Mouse (Mus musculus) layer of hippocampus, postnatal 14 days (tissue): ENCODE results near the gene Treh. TPM values are rescaled to one million over a fixed set of nuclear protein-coding genes. Genes with fewer than 3 reads are reported as not detected.
A peak's percentile ranks its signal among the peaks of the same experiment; 100 is the strongest.

ENCODE experiments used
- DNase-seq, 2 experiments: peaks; one replicate each; pipeline ENCODE4 v3.0.0; 2021 to 2022; ENCODE audit warnings: low spot score in 2 of 2, mixed read lengths in 1 of 2
- total RNA-seq, 2 experiments: library from RNA; stranded (reverse); gene quantifications; 2 replicates each; pipeline ENCODE4 v1.2.3; 2021

The Treh gene
- total RNA-seq, 2 experiments from 2014 or later, result not detected

DNA sequence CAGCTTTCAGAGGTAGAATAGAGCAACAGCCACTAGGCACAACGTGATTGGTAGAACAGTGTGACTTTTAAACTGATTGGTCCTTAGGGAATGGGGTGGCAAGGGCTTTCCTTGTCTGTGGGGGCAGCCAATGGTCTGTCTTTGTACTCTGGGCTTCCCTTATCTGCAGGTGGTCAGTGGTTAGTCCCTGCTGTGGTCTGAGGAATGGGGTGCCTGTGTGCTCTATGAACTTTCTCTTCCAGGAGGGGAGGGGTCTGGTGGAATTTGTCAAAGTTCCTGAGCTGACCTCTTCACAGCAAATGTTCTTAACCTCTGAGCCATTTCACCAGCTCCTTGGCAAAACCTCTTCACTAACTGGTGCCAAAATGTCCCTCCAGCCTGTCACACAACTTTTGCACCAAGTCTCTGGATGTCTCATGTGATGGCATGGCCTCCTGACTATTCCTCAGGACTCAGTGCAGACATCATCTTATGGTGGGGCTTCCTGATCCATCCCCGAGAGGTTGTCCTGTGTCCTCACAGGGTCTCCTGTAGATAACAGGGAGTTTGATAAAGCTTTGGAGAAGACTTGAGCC lies 655 bp upstream of the Treh start:
- DNase-seq, result no peak

DNA sequence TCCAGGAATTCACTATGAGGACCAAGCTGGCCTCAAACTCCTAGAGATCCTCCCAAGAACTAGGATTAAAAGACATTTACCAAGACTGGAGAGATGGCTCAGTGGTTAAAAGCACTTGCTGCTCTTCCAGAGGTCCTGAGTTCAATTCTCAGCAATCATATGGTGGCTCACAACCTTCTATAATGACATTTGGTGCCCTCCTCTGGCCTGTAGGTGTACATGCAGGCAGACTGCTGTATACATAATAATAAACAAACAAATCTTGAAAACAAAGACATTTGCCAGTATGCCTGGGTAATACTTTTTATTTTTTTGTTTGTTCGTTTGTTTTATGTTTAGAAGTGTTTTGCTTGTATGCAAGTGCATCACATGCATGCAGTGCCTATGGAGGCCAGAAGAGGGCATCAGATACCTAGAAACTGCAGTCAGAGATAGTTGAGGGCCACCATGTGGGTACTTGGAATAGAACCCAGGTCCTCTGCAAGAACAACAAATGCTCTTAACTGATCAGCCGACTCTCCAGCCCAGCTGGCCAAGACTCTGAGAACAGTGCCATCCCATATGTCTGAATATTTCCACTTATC lies 5.3 kb downstream of the Treh start:
- DNase-seq, result no peak

DNA sequence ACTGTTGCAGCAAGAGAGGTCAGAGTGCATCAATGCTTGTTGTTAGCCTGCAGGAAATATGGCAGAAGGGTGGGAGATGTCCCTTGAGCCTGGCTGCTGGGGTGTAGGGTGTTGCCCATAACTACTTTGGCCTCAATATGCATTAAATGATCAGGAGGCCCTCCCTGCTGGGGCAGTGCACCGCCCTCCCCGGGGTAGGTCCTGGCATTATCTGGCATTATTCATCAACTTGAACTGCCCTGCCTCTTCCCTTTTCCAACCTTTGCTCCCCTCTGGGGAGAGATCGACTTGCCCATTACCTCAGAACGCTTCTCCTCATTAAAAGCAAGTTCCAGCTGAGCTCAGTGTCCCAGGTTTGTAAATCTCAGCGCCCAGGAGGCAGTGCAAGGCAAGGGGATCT lies 6.5 kb downstream of the Treh start:
- no peak for DNase-seq

DNA sequence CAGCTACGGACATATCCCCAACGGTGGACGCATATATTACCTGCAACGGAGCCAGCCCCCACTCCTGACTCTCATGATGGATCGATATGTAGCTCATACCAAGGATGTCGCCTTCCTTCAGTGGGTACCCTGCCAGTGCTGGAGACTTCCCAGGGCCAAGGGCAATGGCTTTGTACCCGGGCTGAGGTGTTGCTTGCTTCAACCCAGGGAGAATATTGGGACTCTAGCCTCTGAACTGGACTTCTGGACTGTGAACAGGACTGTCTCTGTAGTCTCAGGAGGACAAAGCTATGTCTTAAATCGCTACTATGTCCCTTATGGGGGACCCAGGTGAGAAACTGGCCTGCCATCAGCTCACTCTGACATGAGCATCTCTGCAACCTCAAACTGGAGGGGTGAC lies 10.0 kb downstream of the Treh start:
- no peak for DNase-seq

DNA sequence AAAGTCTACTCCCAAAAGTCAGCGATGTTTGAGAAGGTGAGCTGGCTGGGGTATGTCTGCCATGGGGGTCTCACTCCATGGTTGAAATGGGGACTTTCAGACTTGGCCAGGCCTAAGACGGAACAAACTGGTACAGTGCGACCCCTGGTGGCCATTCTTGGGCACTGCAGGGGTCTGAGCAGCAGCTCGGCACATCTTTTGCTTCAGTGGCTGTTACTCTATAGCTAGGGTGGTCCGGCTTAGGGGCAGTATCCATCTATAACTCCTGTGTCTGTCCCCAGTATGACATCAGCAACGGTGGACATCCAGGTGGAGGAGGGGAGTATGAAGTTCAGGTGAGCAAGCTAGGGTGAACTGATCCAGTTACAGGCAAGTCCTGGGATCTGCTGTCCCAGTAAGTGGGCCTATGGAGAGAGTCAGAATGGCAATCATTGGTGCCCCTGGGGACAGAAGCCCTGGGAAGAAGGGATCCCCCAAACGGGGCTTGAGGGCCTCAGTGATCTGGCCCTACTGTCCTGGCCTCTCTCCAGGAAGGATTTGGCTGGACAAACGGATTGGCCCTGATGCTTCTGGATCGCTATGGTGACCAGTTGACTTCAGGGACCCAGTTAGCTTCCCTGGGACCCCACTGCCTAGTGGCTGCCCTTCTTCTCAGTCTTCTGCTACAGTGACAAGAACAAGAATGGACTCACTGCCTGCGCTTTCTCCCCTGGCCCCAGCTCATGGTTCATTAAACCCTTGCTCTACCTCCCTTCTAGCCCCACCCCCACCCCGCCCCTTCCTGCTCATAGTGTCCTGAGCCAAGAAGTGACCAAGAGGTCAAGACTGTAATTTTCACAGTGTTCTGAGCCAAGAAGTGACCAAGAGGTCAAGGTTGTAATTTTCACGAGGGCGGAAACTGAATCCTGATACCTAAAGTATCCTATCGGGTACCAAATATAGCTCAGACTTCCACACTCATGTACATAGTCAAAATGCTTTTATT lies 12.6 kb downstream of the Treh start:
- peak; percentile 75 to 78 for DNase-seq

DNA sequence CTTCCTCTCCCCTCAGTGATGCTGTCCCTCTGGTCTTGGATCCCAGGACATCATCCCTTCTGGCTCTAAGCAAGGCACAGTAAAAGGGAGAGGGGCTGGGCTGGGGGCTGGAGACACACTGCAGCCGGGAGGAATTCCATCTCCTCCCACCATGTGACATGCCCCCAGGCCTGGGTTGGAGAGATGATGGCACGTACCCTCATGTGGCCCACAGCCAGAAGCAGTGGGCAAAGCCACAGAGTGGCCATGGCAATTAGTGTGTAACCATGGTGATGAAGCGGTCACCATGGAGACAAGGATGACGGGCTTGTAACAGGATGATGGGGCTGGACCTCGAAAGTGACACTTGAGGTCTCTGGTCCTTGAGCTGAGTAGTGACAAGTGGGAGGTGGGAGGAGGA lies 13.6 kb downstream of the Treh start:
- peak; percentile 29 to 42 for DNase-seq

DNA sequence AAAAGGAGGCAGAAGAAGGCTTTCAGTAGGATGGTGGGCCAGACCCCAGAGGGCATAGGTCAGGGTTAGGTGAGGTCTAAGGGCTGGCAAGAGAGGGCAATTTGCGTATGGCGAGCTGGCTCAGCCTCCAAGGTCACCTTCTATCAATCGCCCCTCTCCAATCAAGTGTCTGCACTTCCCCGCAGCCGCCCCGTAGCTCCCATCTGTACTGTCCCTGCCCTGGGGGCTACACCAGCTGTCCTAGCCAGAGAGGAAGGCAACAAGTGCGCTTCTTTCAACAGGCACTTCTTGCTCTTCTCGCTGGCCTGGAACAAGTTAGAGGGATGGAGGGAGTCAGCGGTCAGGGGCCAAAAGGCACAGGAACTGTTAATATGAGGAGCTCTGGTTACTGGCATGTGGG lies 15.0 kb downstream of the Treh start:
- DNase-seq, result no peak

DNA sequence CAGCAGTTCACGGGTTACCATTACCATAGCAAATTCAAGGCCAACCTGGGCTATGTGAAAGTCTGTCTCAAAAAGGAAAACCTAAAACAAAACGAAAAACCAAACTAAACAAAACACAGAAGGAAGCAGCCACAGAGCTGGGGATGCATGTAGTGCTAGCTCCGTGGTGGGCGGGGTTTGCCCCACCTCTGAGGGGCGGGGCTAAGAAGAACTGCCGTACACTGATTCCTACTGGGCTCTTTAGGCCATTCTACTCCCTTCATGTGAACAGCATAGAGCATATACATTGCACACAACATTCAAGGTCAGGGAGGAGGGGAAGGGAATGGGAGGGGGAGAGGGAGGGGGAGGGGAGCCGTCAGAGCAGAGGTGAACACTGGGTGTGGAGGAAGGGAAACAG lies 17.6 kb downstream of the Treh start:
- DNase-seq, result no peak

DNA sequence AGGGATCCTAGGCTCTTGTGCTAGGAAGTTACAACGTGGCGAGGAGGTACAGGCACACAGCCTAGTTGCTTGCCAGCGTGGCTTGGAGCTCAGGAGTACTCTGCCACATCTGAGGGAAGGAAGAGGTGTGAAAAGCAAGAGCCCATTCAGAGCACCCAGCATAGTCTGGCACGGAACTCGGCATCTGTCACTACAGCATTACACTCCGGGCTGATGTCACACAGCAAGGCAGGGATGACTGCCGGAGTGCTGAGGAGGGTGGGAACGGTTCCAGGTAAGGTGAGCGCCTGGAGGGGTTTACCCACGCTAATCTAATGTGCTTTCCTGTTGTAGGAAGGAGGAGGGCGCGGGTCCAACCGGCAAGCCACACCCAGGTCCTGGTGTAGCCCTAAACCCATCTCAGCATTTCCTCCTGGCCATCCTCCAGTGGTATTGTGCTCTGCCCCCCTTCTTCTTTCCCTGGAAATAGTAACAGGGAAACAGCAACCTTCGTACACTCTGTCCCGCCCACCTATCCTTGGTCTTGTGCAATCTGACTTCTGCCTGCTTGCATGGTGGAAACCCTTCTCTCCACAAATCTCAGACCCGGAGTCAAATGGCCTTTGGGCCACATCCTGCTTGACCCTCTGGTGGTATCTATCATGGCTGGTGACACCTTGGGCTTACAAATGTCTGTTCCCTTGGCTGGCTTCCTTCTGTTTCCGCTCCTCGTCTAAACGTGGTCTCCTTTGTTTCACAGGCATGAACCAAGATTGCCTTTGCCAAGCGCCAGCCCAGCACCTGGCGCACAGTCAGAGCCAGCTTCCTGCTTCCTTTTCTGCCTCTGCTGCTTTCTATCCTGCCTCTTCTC lies 18.9 kb downstream of the Treh start:
- DNase-seq, result peak; percentile 52 to 55

DNA sequence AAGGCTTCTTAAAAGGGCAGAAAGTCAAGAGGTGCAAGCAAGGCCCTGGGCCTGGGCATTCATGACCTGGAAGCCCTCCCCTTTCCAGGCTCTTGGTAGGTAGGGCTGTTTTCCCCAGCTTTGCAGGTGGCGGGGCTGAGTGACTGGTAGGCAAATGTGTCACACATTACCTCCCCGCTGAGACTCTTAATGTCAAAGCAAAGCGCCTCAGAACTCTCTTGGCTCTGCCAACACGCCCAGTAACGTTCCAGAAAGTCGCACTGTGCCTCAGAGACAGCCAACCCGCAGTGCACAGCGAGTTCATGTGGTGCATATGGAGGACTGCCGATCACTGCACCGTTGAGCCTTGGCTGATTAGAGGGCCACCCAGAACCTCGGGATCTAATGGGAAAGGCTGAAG lies 20.0 kb downstream of the Treh start:
- DNase-seq, result no peak

DNA sequence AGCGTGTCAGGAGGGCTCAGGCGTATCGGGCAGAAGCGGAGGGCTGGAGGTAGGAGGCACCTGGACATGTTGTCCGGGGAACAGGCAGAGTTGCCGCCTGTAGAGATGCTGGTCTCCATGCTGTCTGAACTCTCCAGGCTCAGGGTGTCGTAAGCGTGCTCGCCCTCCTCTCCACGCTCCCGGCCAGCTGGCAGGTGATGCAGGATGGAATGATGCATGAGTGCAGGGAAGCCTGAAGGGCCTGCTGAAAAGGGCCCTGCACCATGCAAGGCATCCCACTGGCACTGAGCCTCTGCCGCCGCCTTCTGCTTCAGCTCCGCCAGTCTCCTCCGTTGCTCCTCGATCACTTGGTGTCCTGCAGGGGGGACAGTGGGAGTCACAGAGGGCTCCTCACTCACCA lies 24.8 kb downstream of the Treh start:
- no peak for DNase-seq

DNA sequence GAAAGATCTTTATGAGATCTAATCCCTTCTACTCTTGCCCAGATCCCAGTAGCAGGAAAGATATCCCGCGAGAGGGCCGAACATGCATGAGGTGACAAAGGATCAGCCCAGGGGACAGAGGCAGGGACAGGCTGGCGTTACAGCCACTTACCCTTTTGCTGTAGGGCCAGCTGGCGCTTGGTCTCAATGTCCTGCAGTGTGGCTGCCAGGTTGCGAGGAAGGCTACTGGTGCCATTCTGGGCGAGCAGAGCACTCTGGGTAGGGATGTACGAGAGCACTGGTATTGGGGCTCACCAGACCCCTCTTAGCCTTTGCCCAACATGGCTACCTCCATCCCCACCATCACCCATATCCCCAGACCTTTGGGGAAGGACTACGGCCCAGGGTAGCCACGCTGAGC lies 26.2 kb downstream of the Treh start:
- DNase-seq, result no peak

DNA sequence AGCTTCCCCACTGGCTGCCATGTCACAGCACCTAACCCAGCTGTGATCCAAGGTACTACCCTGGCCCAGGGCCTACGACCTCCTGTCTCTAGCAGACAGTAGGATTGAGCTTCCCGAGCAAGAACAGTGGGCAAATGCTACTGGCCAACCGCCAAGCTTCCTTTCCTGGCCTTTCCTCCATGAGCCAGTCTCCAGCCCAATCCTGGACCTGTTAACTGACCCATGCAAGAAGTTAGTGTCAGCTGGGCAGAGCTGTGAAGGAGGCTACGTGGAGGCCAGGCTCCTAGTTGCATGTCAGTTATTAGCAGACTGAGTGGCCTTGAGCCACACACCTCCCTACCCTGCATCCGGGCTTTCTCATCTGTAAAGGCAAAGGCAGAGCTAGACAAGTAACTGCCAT lies 26.7 kb downstream of the Treh start:
- no peak for DNase-seq

DNA sequence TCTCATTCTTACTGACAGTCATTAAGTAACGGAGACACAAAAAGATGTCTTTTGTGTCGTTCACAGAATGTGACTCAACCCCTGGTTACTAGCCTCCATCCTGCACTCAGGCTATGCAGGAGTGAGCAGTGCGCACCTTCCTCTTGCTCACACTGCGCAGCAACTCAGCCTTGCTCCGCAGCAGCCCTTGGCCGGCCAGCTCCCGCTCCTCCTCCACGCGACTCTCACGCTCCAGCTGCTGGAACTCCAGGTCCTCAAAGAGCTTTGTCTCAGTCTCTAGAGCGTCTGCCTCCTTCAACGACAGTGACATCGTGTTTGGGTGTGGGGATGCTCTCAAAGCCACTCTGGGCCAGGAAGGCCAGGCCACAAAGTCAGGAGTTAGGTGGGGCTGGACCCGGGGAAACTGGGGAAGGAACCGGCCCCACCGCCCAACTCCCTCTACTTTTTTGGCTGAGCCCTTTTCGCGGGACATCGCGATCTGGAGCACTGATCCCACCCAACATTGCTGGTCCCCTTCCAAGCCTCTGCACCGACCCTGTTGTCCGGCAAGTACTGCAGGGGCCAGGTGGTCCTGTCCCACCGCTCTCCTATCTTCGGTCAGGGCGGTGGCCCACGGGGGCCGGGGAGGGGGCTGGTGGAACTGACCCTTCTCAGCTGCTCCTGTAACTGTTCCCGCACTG lies 34.9 kb downstream of the Treh start:
- DNase-seq, result no peak

DNA sequence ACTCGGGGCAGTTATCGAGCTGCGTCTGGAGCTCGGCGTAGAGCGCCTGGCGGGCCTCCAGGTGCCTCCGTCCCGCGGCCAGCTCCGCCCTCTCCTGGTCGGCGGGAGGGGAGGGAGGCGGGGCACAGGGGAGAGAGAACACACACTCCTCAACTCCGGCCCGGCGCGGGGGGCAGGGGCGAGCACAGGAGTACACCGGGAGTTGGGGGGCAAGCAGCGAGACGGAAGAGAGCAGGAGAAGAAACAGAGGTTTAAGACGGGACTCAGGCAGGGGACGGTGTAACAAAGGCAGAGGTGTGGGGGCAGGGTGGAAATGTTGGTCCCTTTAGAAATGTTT lies 35.4 kb downstream of the Treh start:
- DNase-seq, result no peak

DNA sequence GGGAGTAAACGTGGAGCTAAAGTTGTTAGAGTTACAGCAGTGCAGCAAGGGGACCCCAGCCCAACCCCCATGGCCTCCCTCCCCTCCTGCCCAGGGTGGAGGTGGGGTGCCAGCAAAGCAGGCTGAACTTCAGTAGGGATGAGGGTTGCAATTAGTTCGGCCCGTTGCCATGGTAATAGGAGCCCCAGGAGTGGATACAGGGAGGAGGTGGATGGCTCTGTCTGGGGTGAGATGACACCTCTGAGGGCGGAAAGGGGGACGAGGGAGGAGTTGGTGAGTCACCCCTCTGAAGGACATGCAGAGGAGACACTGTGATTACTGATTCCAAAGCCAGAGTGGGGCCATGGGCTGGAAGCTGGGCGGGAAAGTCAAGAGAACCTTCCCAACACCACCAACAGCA lies 35.9 kb downstream of the Treh start:
- no peak for DNase-seq

DNA sequence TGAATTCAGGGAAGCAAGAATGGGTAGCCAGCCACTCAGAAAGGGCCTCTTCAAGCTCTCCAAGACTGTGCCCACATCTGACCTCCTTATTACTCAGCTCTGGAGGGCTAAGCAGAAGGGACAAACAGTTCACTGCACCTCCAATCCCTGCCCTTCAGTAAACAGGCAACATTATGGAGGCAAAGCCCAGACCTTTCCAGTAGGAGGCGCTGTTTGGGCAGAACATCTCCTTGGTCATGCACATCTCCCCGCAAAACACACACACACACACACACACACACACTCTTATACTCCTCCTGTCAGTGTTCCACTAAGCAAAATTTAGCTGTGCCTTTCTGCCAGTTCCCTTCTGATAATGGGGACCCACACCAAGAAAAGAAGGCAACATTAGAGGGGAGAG lies 36.6 kb downstream of the Treh start:
- DNase-seq, result no peak

DNA sequence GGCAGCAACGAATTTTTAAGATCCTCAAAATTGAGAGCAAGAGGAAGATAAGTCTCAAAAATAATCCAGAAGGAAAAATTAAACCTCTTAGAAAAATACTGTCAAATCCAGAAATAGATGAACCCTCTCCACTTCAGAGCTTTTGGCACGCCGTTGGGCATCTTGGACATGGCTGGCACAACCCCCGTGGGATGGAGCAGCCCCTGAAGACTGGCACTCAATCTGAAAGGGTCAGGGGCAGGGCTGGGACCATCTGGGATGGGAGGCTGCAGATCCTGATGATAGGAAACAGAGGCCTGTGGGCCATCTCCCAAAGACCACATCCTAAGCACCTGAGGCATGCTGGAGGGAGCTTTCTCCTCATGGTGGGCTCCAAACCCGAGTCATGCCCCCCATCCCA lies 37.2 kb downstream of the Treh start:
- DNase-seq, result no peak

DNA sequence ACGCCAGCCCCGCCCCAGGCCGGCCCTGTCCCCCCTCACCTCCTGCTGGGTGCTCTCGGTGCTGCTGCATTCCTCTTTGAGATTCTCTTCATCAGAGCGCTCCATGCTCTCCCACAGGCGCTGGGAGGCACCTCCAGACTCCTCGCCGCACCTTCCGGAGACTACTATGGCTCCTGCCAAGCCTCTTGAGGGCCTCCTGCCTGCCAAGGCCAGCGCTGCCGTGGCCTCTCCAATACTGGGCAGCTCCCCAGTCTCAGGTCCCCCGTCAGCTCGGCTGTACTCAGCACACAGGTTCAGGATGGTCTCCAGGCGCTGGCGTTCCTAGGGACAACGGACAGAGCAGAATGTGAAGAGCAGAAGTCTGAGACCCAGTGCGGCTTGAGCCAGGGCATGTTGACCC lies 38.6 kb downstream of the Treh start:
- no peak for DNase-seq

DNA sequence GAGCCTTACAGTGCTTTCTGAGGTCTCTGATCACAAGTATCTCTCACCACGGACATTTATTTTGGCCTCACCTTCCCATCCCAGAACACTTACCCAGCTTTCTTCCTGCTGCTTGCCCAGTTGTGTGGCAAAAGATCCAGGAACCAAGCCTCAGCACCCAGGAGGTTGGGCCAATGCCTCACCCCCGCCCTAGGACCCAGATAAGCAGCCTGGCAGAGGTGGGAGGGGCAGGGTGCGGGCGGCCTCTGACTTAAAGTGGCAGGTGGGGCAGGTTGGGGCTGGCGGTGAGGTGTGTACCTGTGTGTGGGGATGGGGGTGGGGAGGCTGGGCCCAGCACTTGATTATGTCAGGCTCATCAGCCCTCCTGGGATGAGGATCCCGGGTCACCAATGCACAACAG lies 40.0 kb downstream of the Treh start:
- DNase-seq, result no peak

DNA sequence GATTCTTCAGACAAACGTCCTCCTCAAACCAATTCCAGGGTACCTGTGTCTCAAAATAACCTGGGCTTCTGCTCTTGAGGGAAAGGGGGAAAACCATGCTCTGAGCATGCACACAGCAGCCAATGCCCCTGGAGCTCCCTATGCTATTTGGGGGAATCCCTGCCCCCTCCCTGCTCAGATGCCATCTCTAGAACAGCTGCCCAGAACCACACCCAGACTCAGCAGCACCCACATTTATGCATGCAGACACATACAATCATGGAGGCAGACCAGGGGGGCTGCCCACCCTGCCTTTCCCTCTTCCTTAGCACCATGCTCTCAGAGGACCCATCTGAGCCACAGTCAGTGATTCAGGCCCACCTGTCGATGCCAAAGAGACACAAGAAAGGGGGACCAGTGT lies 40.5 kb downstream of the Treh start:
- DNase-seq, result no peak
